Mouse (Mus musculus): ENCODE results near the gene Rpl26. TPM values are rescaled to one million over a fixed set of nuclear protein-coding genes. Genes with fewer than 3 reads are reported as not detected.

Rpl26 gene
- 1,087 TPM for polyA plus RNA-seq (2014; fragmentation: Illumina TruSeq; extraction: RNeasy Lipid Tissue Mini Kit (QIAGEN cat#74804); ENCODE audit: low read depth, low replicate concordance)

DNA sequence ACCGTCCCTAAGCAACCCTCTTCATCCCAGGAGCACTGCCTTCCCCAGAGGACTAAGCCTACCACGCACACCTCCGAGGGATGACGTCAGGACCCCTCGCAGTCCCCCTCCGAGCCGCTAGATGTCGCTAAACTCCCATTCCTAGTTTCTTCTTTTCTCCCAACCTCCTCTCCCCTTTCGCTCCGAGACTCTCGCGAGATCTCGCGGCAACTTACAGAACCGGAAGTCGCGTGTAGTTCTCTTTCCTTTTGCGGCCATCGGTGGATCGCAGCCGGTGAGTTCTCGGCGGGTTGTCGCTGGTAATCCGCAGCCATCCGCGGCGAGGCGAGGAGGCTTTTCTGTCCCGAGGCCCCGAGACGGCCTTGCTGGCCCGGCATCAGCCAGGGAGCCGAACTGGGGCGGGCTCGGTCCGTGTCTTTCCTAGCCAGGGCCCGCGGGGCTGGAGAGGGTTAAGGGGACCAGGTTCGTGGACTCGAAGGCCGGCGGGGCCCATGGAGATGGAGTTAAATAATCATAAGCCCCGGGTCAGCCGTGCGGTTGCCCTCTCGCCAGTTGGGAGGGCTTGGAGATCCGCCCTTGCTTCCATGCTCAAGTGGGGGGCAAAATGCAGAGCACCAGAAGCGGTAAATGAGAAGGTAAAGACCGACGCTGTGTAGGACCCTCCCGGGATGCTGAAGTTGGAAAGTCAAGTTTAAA, at the start of gene Rpl26:
Gene Rpl26 (plus strand): TSS at position 233 of the 696 bp plus-strand sequence.

DNA sequence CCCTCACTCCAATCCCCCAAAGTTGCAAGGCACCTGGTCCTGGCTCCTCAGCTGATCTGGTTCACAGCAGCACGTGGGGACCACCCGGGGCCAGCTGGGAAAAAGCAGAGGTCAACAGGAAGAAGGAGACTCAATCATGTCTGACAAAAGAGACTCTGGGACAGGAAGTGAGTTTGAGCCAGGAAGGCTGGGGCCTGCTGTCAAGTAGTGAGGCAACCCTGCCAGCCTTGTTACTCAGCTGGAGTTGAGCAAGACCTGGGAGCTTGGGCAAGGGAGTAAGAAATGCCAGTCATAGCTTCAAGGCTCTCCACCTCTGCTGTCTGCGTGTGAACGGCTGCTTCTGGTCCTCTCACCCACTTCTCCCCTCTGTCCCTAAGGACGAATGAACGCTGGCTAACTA, 29.6 kb upstream of the Rpl26 start, which contains the start of gene Ndel1:
Gene Ndel1 (minus strand): TSS at position 111 of the 400 bp plus-strand sequence.

DNA sequence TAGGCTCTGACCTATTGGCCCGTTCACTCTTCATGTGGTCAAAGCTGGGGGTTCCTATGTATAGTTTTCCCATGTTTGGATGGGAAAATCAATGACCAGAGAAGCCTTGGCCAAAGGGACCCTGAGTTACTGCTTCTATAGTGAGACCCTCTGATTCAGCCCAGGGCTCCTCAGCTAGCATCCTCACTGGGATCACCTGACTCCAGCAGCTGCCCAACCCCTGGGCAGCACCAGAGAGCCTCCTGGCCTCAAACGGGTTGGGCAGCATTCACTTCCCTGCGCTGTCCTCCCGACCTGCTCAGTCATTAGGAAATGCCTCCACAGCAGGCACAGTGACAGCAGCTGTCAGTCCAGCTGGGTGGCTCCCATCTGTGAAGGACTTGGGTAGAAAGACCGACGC, 13.1 kb upstream of the Rpl26 start, which contains the start of gene Rnf222:
Gene Rnf222 (plus strand): TSS at position 301 of the 400 bp plus-strand sequence.

DNA sequence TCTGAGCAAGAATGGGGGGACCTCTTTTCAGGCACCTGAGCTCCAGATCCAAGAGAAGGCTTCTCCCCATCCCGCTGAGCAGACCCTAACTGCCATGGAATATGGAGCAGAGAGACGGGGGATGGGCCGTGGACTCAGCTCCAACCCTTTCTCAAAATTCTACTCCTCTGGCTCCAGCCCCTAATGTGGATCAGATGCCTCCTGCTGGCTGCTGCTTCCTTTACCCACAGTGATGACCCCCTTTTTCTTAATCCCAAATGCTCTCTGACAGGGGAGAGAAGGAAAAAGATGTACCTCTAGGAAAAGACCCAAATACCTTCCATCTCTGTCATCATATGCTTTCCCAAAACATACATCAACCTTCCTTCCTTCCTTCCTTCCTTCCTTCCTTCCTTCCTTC, 25.6 kb downstream of the Rpl26 start, which contains the start of gene Odf4:
Gene Odf4 (minus strand): TSS at position 101 of the 400 bp plus-strand sequence.

Other genes starting within 250 kb of the Rpl26 start
- gene Myh10, start 210.0 kb upstream of the Rpl26 start, polyA plus RNA-seq (2014; fragmentation: Illumina TruSeq; extraction: RNeasy Lipid Tissue Mini Kit (QIAGEN cat#74804); ENCODE audit: low read depth, low replicate concordance) = 24.2 TPM
- 64.2 TPM for gene Ndel1, start 29.7 kb upstream of the Rpl26 start, polyA plus RNA-seq (2014; fragmentation: Illumina TruSeq; extraction: RNeasy Lipid Tissue Mini Kit (QIAGEN cat#74804); ENCODE audit: low read depth, low replicate concordance)
- gene Rnf222, start 13.0 kb upstream of the Rpl26 start, polyA plus RNA-seq (2014; fragmentation: Illumina TruSeq; extraction: RNeasy Lipid Tissue Mini Kit (QIAGEN cat#74804); ENCODE audit: low read depth, low replicate concordance) = not detected
- not detected for gene Odf4, start 25.5 kb downstream of the Rpl26 start, polyA plus RNA-seq (2014; fragmentation: Illumina TruSeq; extraction: RNeasy Lipid Tissue Mini Kit (QIAGEN cat#74804); ENCODE audit: low read depth, low replicate concordance)
- gene Arhgef15, start 55.9 kb downstream of the Rpl26 start, polyA plus RNA-seq (2014; fragmentation: Illumina TruSeq; extraction: RNeasy Lipid Tissue Mini Kit (QIAGEN cat#74804); ENCODE audit: low read depth, low replicate concordance) = 33.1 TPM
- gene Slc25a35, start 66.5 kb downstream of the Rpl26 start, polyA plus RNA-seq (2014; fragmentation: Illumina TruSeq; extraction: RNeasy Lipid Tissue Mini Kit (QIAGEN cat#74804); ENCODE audit: low read depth, low replicate concordance) = 8.4 TPM
- gene Rangrf, start 73.6 kb downstream of the Rpl26 start, polyA plus RNA-seq (2014; fragmentation: Illumina TruSeq; extraction: RNeasy Lipid Tissue Mini Kit (QIAGEN cat#74804); ENCODE audit: low read depth, low replicate concordance) = 117 TPM
- gene Pfas, start 106.9 kb downstream of the Rpl26 start, polyA plus RNA-seq (2014; fragmentation: Illumina TruSeq; extraction: RNeasy Lipid Tissue Mini Kit (QIAGEN cat#74804); ENCODE audit: low read depth, low replicate concordance) = 10.1 TPM
- 18.4 TPM for gene Ctc1, start 114.3 kb downstream of the Rpl26 start, polyA plus RNA-seq (2014; fragmentation: Illumina TruSeq; extraction: RNeasy Lipid Tissue Mini Kit (QIAGEN cat#74804); ENCODE audit: low read depth, low replicate concordance)
- not detected for gene Aurkb, start 144.1 kb downstream of the Rpl26 start, polyA plus RNA-seq (2014; fragmentation: Illumina TruSeq; extraction: RNeasy Lipid Tissue Mini Kit (QIAGEN cat#74804); ENCODE audit: low read depth, low replicate concordance)
- 16.5 TPM for gene Borcs6, start 158.1 kb downstream of the Rpl26 start, polyA plus RNA-seq (2014; fragmentation: Illumina TruSeq; extraction: RNeasy Lipid Tissue Mini Kit (QIAGEN cat#74804); ENCODE audit: low read depth, low replicate concordance)
- 9.9 TPM for gene Tmem107, start 169.2 kb downstream of the Rpl26 start, polyA plus RNA-seq (2014; fragmentation: Illumina TruSeq; extraction: RNeasy Lipid Tissue Mini Kit (QIAGEN cat#74804); ENCODE audit: low read depth, low replicate concordance)
- 95.0 TPM for gene Vamp2, start 186.9 kb downstream of the Rpl26 start, polyA plus RNA-seq (2014; fragmentation: Illumina TruSeq; extraction: RNeasy Lipid Tissue Mini Kit (QIAGEN cat#74804); ENCODE audit: low read depth, low replicate concordance)
- 22.2 TPM for gene Per1, start 193.6 kb downstream of the Rpl26 start, polyA plus RNA-seq (2014; fragmentation: Illumina TruSeq; extraction: RNeasy Lipid Tissue Mini Kit (QIAGEN cat#74804); ENCODE audit: low read depth, low replicate concordance)
- not detected for gene Hes7, start 218.8 kb downstream of the Rpl26 start, polyA plus RNA-seq (2014; fragmentation: Illumina TruSeq; extraction: RNeasy Lipid Tissue Mini Kit (QIAGEN cat#74804); ENCODE audit: low read depth, low replicate concordance)
- gene 9130213A22Rik, start 221.0 kb downstream of the Rpl26 start, polyA plus RNA-seq (2014; fragmentation: Illumina TruSeq; extraction: RNeasy Lipid Tissue Mini Kit (QIAGEN cat#74804); ENCODE audit: low read depth, low replicate concordance) = 0.39 TPM
- gene Aloxe3, start 224.3 kb downstream of the Rpl26 start, polyA plus RNA-seq (2014; fragmentation: Illumina TruSeq; extraction: RNeasy Lipid Tissue Mini Kit (QIAGEN cat#74804); ENCODE audit: low read depth, low replicate concordance) = not detected

Measured in heart, adult 10 weeks (tissue).